Mouse (Mus musculus): Measurements from ENCODE around the gene Loxl4. TPM values are rescaled to one million over a fixed set of nuclear protein-coding genes. Genes with fewer than 3 reads are reported as not detected.

The Loxl4 gene
- total and polyA plus RNA-seq, 3 experiments, result not detected

DNA sequence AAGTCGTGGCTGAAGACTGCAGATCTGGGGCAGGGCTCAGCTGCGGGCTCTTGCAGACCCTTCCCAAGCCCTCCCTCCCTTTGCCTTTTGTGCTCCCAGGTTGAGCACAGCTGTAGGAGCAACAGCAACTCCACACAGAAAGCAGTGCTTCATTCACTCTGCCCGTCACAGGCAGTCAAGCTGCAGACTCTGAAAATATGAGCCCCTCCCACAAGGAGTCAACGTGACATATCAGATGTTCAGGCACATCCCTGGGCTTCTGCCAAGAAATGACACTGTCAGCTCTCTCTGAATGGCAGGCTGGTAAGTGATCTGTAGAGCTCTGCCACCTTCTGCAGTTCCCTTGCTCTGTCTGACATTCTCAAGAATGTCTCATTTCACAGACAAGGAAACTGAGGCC is 45.2 kb upstream of the Loxl4 start:
- Histone ChIP-seq H3K27me3 (ENCODE audit: insufficient read depth, low read length) (peaks cover 4% of the 10 kb centered on the region; the same call in 1 of the 2 replicates), H3K4me3 (ENCODE audit: low read depth, low read length) (no peak overlapping the region), H3K9me3 (replicated peaks) (no peaks in the 10 kb centered on the region), H3K36me3 (replicated peaks) (no peaks in the 10 kb centered on the region), H3K4me1 (ENCODE audit: insufficient read depth, low read depth, low read length) (no peaks in the 10 kb centered on the region)
- TF ChIP-seq CTCF (IDR thresholded peaks at IDR 0.05; ENCODE audit: low read depth, low read length) (no peak), POLR2AphosphoS5 (IDR thresholded peaks at IDR 0.05; ENCODE audit: insufficient replicate concordance, low read depth, low read length) (no peak), GATA1 (IDR thresholded peaks at IDR 0.05; ENCODE audit: borderline replicate concordance, low read length) (no peak), TAL1 (conservative IDR thresholded peaks at IDR 0.05; ENCODE audit: low read depth, low read length) (no peak), GATA2 (IDR thresholded peaks at IDR 0.05; ENCODE audit: borderline replicate concordance, low read depth, low read length) (no peak)
- DNase-seq (ENCODE audit: low spot score) (no peak), ATAC-seq (ENCODE audit: extremely low read depth, insufficient number of reproducible peaks, low FRiP score, poor library complexity, severe bottlenecking) (no peak)

DNA sequence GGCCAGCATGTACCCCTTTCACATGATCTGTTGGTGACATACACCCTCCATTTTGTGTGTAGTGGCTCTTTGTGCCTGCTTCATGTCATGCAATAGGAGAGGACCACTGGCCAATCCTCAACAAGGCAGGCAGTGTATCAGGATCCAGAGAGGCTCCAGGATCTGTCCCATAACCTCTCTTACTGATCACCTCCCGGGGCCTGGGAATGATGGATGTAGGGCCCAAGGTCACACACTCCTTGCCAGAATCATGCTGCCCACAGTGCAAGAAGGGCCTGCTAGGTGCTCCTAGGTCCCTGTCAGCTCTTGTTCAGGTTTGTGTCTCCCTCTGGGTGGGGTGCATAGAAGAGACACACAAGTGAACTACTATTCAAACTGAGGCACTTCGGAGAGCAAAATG is 44.7 kb upstream of the Loxl4 start:
- Histone ChIP-seq H3K27me3 (ENCODE audit: insufficient read depth, low read length) (peaks cover 4% of the 10 kb centered on the region; the same call in 1 of the 2 replicates), H3K4me1 (ENCODE audit: insufficient read depth, low read depth, low read length) (no peaks in the 10 kb centered on the region)
- DNase-seq (ENCODE audit: low spot score), result no peak

DNA sequence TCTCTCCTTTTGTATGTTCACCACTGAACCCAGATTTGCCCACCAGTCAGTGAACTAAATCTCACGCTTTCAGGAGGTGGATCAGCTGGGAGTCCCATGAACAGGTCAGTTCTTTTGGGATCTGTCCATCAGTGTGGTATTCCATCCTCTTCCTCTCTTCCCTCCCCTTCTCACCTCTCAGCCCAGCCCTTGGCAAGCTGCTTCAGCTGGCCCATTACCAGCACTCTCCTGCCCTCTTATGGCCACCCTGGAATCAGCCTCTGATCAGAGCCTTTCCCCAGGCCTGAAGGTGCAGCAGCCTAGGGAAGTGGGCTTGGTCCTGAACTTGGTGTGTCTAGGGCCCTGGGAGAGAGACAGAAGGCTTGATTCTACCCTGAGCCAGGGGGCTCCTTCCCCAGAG is 42.4 kb upstream of the Loxl4 start:
- Histone ChIP-seq H3K36me3 (replicated peaks) (no peaks in the 10 kb centered on the region), H3K9me3 (replicated peaks) (no peaks in the 10 kb centered on the region), H3K4me3 (ENCODE audit: low read depth, low read length) (no peak overlapping the region), H3K4me1 (ENCODE audit: insufficient read depth, low read depth, low read length) (no peaks in the 10 kb centered on the region), H3K27me3 (ENCODE audit: insufficient read depth, low read length) (peaks cover 4% of the 10 kb centered on the region; the same call in 1 of the 2 replicates)
- no peak for ATAC-seq (ENCODE audit: extremely low read depth, insufficient number of reproducible peaks, low FRiP score, poor library complexity, severe bottlenecking)
- TF ChIP-seq CTCF (IDR thresholded peaks at IDR 0.05; ENCODE audit: low read depth, low read length), result peak; percentile 14; the same call in 1 of the 2 replicates
- TF ChIP-seq GATA2 (IDR thresholded peaks at IDR 0.05; ENCODE audit: borderline replicate concordance, low read depth, low read length), result no peak
- DNase-seq (ENCODE audit: low spot score), result peak; percentile 23

More for the DNA sequence above, 44.7 kb upstream of the Loxl4 start:
- Histone ChIP-seq H3K4me3 (ENCODE audit: low read depth, low read length) (no peak overlapping the region), H3K9me3 (replicated peaks) (no peaks in the 10 kb centered on the region), H3K36me3 (replicated peaks) (no peaks in the 10 kb centered on the region)
- TF ChIP-seq CTCF (IDR thresholded peaks at IDR 0.05; ENCODE audit: low read depth, low read length) (no peak), GATA1 (IDR thresholded peaks at IDR 0.05; ENCODE audit: borderline replicate concordance, low read length) (no peak), TAL1 (conservative IDR thresholded peaks at IDR 0.05; ENCODE audit: low read depth, low read length) (no peak), POLR2AphosphoS5 (IDR thresholded peaks at IDR 0.05; ENCODE audit: insufficient replicate concordance, low read depth, low read length) (no peak), GATA2 (IDR thresholded peaks at IDR 0.05; ENCODE audit: borderline replicate concordance, low read depth, low read length) (no peak)
- ATAC-seq (ENCODE audit: extremely low read depth, insufficient number of reproducible peaks, low FRiP score, poor library complexity, severe bottlenecking), result no peak

DNA sequence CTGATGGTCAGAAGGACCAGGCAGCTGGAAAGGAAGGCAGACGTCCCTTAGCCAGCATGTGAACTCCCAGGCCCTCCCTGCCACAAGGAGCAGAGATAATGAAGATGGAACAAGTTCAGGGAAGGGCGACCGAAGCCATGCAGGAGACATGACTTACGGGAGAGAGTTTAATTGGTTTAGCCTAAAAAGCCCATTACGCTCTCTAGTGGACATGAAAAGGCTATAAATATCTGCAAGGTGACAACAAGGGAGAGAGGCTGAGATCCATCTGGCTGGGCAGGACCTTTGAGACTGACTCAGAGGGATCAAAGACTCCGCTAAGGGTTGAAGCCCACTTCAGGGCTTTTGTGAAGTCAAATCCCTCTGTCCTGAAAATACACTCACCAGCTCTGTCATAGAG is 40.5 kb upstream of the Loxl4 start:
- DNase-seq (ENCODE audit: low spot score) (no peak), ATAC-seq (ENCODE audit: extremely low read depth, insufficient number of reproducible peaks, low FRiP score, poor library complexity, severe bottlenecking) (no peak)
- TF ChIP-seq TAL1 (conservative IDR thresholded peaks at IDR 0.05; ENCODE audit: low read depth, low read length) (no peak), GATA1 (IDR thresholded peaks at IDR 0.05; ENCODE audit: borderline replicate concordance, low read length) (no peak), GATA2 (IDR thresholded peaks at IDR 0.05; ENCODE audit: borderline replicate concordance, low read depth, low read length) (no peak), CTCF (IDR thresholded peaks at IDR 0.05; ENCODE audit: low read depth, low read length) (no peak), POLR2AphosphoS5 (IDR thresholded peaks at IDR 0.05; ENCODE audit: insufficient replicate concordance, low read depth, low read length) (no peak)
- H3K36me3 ChIP-seq (replicated peaks), result no peaks in the 10 kb centered on the region
- no peaks in the 10 kb centered on the region for H3K9me3 ChIP-seq (replicated peaks)
- no peaks in the 10 kb centered on the region for H3K4me1 ChIP-seq (ENCODE audit: insufficient read depth, low read depth, low read length)
- H3K27me3 ChIP-seq (ENCODE audit: insufficient read depth, low read length), result peaks cover 3% of the 10 kb centered on the region; the same call in 1 of the 2 replicates
- H3K4me3 ChIP-seq (ENCODE audit: low read depth, low read length), result no peak overlapping the region

DNA sequence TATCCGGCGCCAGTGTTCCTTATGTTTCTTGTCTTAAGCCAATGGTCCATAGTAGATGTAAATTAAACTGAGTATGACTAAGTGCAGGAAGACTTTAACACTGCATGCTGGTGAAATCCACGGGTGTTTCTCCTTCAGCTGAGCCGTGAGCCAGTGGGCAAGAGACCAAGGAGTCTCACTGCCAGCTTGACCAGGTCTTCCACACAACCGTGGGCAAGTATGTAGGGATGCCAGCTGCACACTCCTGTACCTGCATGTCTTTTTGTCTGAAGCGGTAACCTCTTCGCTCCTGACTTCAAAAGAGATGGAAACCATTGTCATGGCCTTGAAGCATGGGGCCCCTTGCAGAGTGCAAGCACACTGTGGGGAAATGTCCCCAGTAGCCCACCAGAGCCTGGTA is 39.8 kb upstream of the Loxl4 start:
- no peaks in the 10 kb centered on the region for H3K4me1 ChIP-seq (ENCODE audit: insufficient read depth, low read depth, low read length)
- no peak for TF ChIP-seq CTCF (IDR thresholded peaks at IDR 0.05; ENCODE audit: low read depth, low read length)
- no peak for TF ChIP-seq GATA2 (IDR thresholded peaks at IDR 0.05; ENCODE audit: borderline replicate concordance, low read depth, low read length)
- TF ChIP-seq POLR2AphosphoS5 (IDR thresholded peaks at IDR 0.05; ENCODE audit: insufficient replicate concordance, low read depth, low read length), result no peak
- TF ChIP-seq GATA1 (IDR thresholded peaks at IDR 0.05; ENCODE audit: borderline replicate concordance, low read length), result no peak
- no peak for TF ChIP-seq TAL1 (conservative IDR thresholded peaks at IDR 0.05; ENCODE audit: low read depth, low read length)
- no peak for ATAC-seq (ENCODE audit: extremely low read depth, insufficient number of reproducible peaks, low FRiP score, poor library complexity, severe bottlenecking)
- no peaks in the 10 kb centered on the region; the same call in 1 of the 2 replicates for H3K27me3 ChIP-seq (ENCODE audit: insufficient read depth, low read length)
- H3K4me3 ChIP-seq (ENCODE audit: low read depth, low read length), result no peak overlapping the region
- no peaks in the 10 kb centered on the region for H3K9me3 ChIP-seq (replicated peaks)
- no peaks in the 10 kb centered on the region for H3K36me3 ChIP-seq (replicated peaks)
- DNase-seq (ENCODE audit: low spot score), result no peak

DNA sequence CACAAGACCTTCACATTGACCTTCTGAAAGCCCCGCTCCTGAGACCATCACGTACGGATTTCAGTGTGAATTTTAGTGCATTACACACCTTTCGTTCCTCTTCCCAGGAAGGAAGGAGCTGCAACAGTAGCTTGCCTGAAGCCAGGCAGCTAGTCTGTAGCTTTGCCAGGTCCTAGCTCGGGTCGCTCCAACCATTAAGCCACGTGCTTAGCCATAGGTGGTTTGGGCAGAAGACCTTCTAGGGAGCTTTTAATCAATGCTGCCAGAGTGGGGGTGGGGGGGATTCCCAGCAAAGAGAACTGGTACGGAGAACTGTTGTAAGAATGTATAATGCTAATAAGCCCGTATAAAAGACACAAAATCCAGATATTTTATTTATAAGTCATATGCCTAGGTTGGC is 27.6 kb upstream of the Loxl4 start:
- DNase-seq (ENCODE audit: low spot score) (no peak), ATAC-seq (ENCODE audit: extremely low read depth, insufficient number of reproducible peaks, low FRiP score, poor library complexity, severe bottlenecking) (no peak)
- TF ChIP-seq GATA2 (IDR thresholded peaks at IDR 0.05; ENCODE audit: borderline replicate concordance, low read depth, low read length), result no peak
- TF ChIP-seq POLR2AphosphoS5 (IDR thresholded peaks at IDR 0.05; ENCODE audit: insufficient replicate concordance, low read depth, low read length), result no peak
- TF ChIP-seq CTCF (IDR thresholded peaks at IDR 0.05; ENCODE audit: low read depth, low read length), result no peak
- TF ChIP-seq GATA1 (IDR thresholded peaks at IDR 0.05; ENCODE audit: borderline replicate concordance, low read length), result no peak
- no peak for TF ChIP-seq TAL1 (conservative IDR thresholded peaks at IDR 0.05; ENCODE audit: low read depth, low read length)
- Histone ChIP-seq H3K36me3 (replicated peaks) (no peaks in the 10 kb centered on the region), H3K9me3 (replicated peaks) (no peaks in the 10 kb centered on the region), H3K4me3 (ENCODE audit: low read depth, low read length) (no peak overlapping the region), H3K27me3 (ENCODE audit: insufficient read depth, low read length) (peaks cover 2% of the 10 kb centered on the region; the same call in 1 of the 2 replicates), H3K4me1 (ENCODE audit: insufficient read depth, low read depth, low read length) (no peaks in the 10 kb centered on the region)

All from G1E (cell line).